Mouse (Mus musculus): Measurements from ENCODE around the gene Plppr4. TPM values are rescaled to one million over a fixed set of nuclear protein-coding genes. Genes with fewer than 3 reads are reported as not detected.

Plppr4 gene
- total RNA-seq, 2 experiments from 2014 or later = 0.32 to 0.48 TPM

DNA sequence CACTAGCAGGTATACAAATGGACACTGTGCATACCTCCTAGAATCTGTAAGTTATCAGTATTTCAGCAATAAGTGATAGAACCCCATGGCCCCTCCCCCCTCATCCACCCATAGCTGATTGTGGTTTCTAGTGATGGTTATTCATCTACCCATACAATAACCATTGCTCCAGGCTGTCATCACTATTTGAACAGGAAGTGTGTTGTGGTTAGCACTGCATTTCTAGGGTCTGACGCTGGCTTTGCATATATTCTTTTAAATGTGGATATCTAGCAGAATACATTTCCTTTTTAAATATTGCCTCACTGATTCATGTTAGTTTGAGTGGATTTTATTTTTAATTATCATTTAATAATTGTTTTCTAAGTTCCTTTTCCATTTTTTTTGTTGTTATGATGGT lies 62.9 kb downstream of the Plppr4 start:
- no peak for DNase-seq
- intact Hi-C loops (cut with DNase I) = no loop called here

GRCm38 (mm10) chr3:117294308-117294925 lies 66.3 kb downstream of the Plppr4 start:
- no peak for DNase-seq

More at GRCm38 (mm10) chr3:117294308-117294925, 66.3 kb downstream of the Plppr4 start:
- intact Hi-C loops (cut with DNase I) = no loop called here

Small RNAs within 50 kb of the gene (microRNA-seq; reads per million reads assigned to microRNA genes)
- 0 reads per million in 2 experiments for gene Gm22408

Other genes with a start within 250 kb of the Plppr4 start
- under 1 TPM; 0.50 to 0.65 TPM for gene Plppr5, start 214.0 kb upstream of the Plppr4 start, total RNA-seq (2021)

Measured in heart, postnatal 10 days (tissue).